Mouse (Mus musculus) layer of hippocampus, adult 8-10 months (tissue): ENCODE measurements around the gene Morc3. TPM values are rescaled to one million over a fixed set of nuclear protein-coding genes. Genes with fewer than 3 reads are reported as not detected.

Experiments
- DNase-seq, 2 experiments: peaks; one replicate each; pipeline ENCODE4 v3.0.0; 2022; ENCODE audit warnings: low spot score in 2 of 2
- total RNA-seq, 4 experiments: library from RNA; stranded (reverse); gene quantifications; 2 replicates each; pipeline ENCODE4 v1.2.4; 2022

Gene Morc3
- total RNA-seq, 4 experiments from 2014 or later = 29.2 to 48.5 (median 41.1) TPM

DNA sequence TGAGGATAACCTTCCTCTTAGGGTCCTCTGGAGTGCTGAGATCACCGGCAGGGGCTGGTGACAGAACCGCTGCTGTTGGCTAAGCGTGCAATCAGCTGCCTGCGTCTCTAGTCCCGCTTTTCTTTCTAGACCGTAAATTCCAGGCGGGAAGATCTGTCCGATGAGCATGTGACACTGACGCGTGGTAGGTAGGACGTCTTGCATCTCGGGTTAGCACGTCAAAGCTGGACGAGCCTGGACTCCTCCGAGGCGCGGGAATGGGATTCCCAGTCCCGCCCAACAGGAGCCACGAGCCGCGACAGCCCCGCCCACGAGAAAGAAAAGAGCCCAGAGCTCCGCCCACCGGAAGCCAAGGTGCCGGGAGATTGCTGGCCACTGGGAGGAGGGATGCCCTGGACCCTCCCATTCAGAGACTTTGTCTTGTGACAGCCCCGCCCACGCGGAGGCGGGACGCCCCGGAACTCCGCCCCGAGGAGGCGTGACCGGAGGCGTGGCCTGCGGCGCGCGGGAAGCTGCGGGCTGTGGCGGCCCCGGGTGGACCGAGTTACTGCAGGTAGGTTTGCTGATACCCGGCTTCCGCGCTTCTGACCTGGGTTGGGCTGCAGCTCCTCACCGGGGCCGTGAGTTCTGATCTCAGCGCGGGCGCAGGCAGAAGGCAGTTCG lies 51.6 kb downstream of the Morc3 start, which contains the start of gene Chaf1b:
Gene Chaf1b (plus strand): TSS at position 479 of the 663 bp plus-strand sequence.
- DNase-seq = peak; percentile 88 to 92

GRCm38 (mm10) chr16:93884086-93884721 lies 52.3 kb downstream of the Morc3 start:
- DNase-seq = no peak

DNA sequence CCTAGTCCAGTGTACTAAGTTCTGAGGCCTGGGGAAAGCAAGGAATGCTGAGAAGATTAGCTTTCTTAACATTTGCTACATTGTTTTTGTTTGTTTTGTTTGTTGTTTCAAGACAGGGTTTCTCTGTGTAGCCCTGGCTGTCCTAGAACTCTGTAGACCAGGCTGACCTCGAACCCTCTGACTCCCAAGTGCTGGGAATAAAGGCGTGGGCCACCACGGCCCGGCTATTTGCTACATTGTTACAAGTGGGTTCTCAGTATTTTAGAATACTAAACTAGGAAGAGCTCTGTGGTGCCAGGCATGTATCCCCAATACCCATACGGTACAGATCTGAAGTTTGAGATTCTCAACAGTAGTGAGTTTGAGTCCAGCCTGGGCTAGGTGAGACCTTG lies 52.8 kb downstream of the Morc3 start:
- no peak for DNase-seq

DNA sequence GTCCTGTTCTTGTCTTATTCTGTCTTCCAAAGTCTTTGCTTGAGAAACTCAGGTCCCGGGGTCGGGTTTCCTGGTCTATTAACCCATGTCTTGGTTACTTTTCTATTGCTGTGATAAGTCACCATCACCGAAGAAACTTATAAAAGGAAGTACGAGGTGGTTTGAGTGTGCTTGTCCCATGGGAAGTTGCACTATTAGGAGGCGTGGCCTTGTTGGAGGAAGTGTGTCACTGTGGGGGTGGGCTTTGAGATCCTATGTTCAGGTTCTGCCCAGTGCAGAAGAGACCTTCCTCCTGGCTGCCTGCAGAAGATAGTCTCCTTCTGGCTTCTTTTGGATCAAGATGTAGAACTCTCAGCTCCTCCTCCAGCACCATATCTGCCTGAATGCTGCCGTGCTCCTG lies 56.6 kb downstream of the Morc3 start:
- no peak for DNase-seq

GRCm38 (mm10) chr16:93890948-93891604 lies 59.2 kb downstream of the Morc3 start:
- no peak for DNase-seq

- no peak for DNase-seq
Observed at GRCm38 (mm10) chr16:93893285-93893684, 61.4 kb downstream of the Morc3 start.

DNA sequence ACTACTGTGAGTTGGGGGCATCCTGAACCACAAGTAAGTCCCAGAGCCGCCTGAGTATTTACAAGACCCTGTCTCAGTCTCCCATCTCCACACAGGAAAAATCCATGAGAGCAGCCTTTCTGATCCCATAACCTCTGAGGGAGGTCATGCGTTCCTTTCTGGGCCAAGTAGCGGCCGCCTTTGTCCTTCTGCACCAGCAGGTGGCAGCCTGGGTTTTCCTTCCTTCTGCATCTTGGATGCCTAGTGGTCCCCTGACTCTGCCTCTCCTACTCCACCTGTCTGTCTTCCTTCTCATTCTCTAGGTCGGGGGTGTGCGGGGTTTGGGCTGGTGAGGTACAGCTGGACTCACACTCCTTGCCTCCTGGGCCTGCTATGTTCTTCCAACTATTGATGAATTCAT lies 71.1 kb downstream of the Morc3 start:
- no peak for DNase-seq

DNA sequence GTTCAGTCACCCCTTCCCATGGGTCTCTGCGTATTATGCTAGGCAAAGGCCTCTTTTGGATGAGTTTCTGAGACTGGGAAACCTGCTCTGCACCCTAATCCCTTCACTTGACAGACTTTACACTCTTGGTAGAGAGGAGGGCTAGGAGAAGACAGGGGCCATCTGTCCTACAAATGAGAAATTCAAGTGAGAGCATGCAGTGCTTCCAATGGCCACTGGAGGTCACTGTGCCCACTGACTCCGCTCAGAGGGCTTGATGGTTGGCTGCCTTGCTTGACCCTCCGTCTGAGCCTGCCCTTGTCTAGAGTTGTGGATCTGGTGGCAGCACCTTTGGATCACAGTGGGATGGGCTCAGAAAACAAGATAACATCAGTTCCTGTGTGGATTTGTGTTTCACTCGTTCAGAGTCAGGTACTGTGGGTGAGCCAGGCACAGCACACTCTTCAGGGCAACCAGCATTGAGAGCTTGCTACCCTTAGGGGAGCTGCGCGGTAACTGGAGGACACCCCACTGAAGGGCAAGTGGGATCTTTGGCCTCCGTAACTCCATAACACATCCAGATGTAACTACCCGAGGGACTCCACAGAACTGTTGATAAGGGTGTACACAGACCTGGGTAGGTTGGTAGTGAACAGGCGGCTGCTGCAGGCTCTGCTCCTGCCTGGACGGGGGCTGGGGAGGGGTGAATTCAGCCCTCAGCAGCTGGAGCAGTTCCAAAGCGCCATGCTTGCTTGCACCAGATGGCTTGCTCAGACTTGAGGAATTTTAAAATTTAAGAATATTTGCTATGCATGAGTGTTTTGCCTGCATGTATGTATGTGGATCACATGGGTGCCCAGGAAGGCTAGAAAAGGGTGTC lies 74.5 kb downstream of the Morc3 start:
- DNase-seq = peak in 1 of 2 experiments; percentile 68

DNA sequence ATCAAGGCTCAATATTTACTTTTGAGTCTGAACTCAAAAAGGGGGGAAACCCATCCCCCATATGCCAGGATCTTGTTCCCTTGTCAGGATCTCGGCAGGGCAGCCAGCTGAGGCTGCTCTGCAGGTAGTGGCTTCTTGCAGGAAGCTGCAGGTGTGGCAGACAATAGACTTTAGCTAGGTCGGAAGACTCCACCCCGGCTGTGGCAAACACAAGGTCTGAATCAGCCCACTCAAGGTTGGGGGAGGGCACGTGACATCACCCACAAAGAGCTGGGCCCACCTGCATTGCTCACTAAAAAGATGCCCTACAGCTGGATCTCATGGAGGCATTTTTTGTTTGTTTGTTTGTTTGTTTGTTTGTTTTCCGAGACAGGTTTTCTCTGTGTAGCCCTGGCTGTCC lies 75.8 kb downstream of the Morc3 start:
- DNase-seq = no peak

- no peak for DNase-seq
Observed at GRCm38 (mm10) chr16:93908196-93908595, 76.3 kb downstream of the Morc3 start.

- no peak for DNase-seq
Observed at GRCm38 (mm10) chr16:93909936-93910335, 78.0 kb downstream of the Morc3 start.

- DNase-seq = no peak
Observed at GRCm38 (mm10) chr16:93910735-93911665, 79.1 kb downstream of the Morc3 start.

GRCm38 (mm10) chr16:93912158-93912557 lies 80.2 kb downstream of the Morc3 start:
- no peak for DNase-seq

DNA sequence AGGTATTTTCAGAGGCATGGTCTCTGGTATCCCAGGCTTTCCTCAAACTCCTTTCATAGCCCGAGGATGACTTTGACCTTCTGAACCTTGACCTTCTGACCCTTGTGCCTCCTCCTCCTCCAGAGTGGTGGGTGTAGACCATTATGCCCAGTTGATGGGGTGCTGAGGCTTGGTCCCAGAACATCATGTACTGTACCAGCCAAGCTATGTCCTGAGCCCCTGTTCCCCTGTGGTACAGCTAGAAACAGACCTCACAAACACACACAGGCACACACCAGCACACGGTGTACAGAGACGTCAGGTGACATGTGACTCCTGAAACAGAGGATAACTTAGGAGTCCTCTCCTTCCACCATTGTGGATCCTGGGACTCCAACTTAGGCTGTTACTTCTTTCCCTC lies 80.9 kb downstream of the Morc3 start:
- DNase-seq = no peak

GRCm38 (mm10) chr16:93913881-93914576 lies 82.1 kb downstream of the Morc3 start:
- no peak for DNase-seq

GRCm38 (mm10) chr16:93915338-93915849 lies 83.5 kb downstream of the Morc3 start:
- DNase-seq = no peak

- peak; percentile 45 to 84 for DNase-seq
Observed at GRCm38 (mm10) chr16:93917712-93918678, 86.1 kb downstream of the Morc3 start.

DNA sequence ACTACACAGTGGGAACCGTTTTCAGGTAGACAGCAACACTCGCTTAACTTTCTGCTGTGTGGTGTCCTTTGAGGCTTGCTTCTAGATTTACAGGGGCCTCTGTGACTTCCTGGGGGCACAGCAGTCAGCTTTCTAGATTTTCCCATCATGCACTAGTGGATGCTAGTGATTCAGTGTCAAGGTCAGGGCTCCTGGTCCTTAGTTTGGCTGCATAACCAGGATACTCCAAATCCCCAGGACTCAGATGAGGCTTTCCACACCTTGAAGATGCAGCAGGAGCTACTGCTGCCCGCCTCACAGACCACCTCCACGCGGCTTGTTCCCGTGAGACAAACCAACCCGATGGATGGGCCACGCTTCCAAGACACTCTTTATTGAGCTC lies 86.7 kb downstream of the Morc3 start:
- no peak for DNase-seq

DNA sequence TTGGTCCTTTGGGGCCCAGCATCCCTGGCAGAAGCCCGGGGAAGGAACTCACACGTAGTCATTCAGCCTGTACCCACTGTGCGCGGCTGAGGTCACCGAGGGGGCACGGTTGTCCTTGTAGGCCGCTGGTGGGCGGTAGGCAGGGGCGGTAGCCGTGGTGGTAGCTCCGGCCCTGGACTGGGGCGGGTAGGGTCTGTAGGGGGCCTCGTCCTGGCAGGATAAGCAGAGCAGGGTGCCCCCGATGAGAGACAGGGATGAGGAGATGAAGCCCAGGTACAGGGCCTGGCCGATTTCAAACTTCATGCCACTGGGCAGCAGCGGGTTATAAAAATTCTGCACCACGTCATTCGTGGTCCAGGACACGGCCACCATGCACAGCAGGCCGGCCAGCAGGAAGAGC lies 87.3 kb downstream of the Morc3 start:
- DNase-seq = no peak
